Mouse (Mus musculus): ENCODE data around the gene Dmap1. TPM values are rescaled to one million over a fixed set of nuclear protein-coding genes. Genes with fewer than 3 reads are reported as not detected.

Dmap1 gene
- polyA plus RNA-seq, 1 experiment, result 17.9 TPM

DNA sequence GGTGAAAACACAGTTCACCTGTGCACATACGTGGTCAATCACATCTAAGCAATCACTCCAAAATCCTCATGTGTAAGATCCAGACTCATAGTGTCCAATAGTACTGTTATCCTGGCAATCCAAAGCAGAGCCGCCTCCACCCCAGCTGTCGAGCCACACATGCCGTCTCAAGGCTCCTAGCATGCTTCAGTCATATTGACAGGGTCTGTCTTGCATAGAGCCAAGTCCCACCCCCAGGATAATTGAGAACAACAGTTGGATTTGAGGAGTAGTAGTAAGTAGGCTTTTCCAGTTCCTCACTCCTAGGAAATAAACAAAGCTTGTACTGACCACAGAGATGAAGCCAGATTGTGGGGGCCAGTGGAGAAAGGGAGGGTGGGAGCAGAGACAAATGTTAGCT, 24.4 kb downstream of the Dmap1 start:
- TF ChIP-seq POLR2A (IDR thresholded peaks at IDR 0.05; ENCODE audit: borderline replicate concordance, low read depth, low read length) (no peak), CTCF (IDR thresholded peaks at IDR 0.05; ENCODE audit: low read depth, low read length) (no peak)

DNA sequence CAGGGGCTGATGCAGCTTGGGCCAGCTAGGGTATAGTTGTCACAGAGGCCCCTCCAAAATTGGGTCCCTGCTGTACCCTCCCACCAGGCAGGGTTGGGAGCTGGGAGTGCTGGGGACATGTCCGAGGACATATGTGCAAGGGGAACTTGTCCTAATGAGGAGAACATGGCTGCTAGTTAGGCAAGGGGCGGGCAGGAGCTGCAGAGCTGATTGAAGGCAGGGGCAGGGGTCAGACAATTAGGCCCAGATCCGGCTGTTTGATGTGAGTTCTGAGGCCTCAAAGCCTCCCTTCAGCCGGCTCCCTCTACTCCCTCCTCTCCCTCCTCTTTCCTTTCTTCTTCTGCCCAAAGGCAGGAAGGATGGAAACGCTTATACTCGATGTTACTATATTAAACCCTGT, 25.1 kb downstream of the Dmap1 start:
- H3K4me3 ChIP-seq (ENCODE audit: insufficient read depth, low read length), result no peak overlapping the region
- H3K27ac ChIP-seq (ENCODE audit: insufficient read depth, low read depth, low read length), result no peak overlapping the region
- TF ChIP-seq CTCF (IDR thresholded peaks at IDR 0.05; ENCODE audit: low read depth, low read length), result no peak
- 0 out of 2 replicates have a peak, but pooled peaks cover 4% of the 10 kb centered on the region for H3K4me1 ChIP-seq (ENCODE audit: control insufficient read depth, insufficient read depth, low read length)

More for the DNA sequence above, 24.4 kb downstream of the Dmap1 start:
- Histone ChIP-seq H3K4me1 (ENCODE audit: control insufficient read depth, insufficient read depth, low read length) (0 out of 2 replicates have a peak, but pooled peaks cover 4% of the 10 kb centered on the region), H3K27ac (ENCODE audit: insufficient read depth, low read depth, low read length) (no peak overlapping the region), H3K4me3 (ENCODE audit: insufficient read depth, low read length) (no peak overlapping the region)

GRCm38 (mm10) chr4:117655500-117655863, 26.6 kb downstream of the Dmap1 start:
- Histone ChIP-seq H3K4me3 (ENCODE audit: insufficient read depth, low read length) (no peak overlapping the region), H3K4me1 (ENCODE audit: control insufficient read depth, insufficient read depth, low read length) (0 out of 2 replicates have a peak, but pooled peaks cover 4% of the 10 kb centered on the region), H3K27ac (ENCODE audit: insufficient read depth, low read depth, low read length) (no peak overlapping the region)
- no peak for TF ChIP-seq POLR2A (IDR thresholded peaks at IDR 0.05; ENCODE audit: borderline replicate concordance, low read depth, low read length)
- TF ChIP-seq CTCF (IDR thresholded peaks at IDR 0.05; ENCODE audit: low read depth, low read length), result no peak

GRCm38 (mm10) chr4:117654703-117655499, 27.2 kb downstream of the Dmap1 start:
- Histone ChIP-seq H3K27ac (ENCODE audit: insufficient read depth, low read depth, low read length) (no peak overlapping the region), H3K4me1 (ENCODE audit: control insufficient read depth, insufficient read depth, low read length) (0 out of 2 replicates have a peak, but pooled peaks cover 4% of the 10 kb centered on the region), H3K4me3 (ENCODE audit: insufficient read depth, low read length) (no peak overlapping the region)
- TF ChIP-seq CTCF (IDR thresholded peaks at IDR 0.05; ENCODE audit: low read depth, low read length), result no peak
- no peak for TF ChIP-seq POLR2A (IDR thresholded peaks at IDR 0.05; ENCODE audit: borderline replicate concordance, low read depth, low read length)

DNA sequence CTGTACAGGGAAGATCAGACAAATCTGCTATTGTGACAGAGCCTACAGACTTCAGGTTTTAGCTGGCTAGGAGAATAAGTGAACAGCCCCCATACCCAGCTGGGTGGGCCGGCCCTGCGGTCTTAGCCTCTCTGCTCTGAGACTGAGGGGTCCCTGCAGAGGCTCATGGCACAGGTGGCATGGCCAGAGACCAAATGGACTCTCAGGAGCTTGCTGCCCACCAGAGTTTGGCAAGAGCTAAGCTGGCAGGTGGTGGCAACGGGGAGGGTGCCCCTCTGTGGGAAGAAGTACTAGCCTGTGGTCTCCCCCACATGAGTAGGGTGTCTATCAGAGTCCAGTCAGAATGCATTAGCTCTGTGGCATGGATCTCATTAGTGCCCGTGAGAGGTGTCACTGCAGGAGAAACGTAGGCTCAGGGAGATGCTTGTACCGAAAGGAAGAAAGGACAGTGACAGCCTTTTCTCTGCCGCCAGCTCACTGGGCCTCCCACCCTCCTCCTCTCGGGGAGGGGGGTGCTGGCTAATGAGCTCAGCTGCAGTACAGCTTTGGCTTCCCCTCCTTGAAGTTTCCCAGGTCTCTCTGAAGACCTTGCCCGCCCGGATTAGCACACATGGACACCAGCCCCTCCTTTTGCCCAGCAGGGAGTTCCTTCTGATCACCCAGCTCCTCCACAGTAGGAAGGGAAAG, 27.9 kb downstream of the Dmap1 start:
- TF ChIP-seq POLR2A (IDR thresholded peaks at IDR 0.05; ENCODE audit: borderline replicate concordance, low read depth, low read length), result no peak
- TF ChIP-seq CTCF (IDR thresholded peaks at IDR 0.05; ENCODE audit: low read depth, low read length), result no peak
- Histone ChIP-seq H3K27ac (ENCODE audit: insufficient read depth, low read depth, low read length) (no peak overlapping the region), H3K4me3 (ENCODE audit: insufficient read depth, low read length) (no peak overlapping the region), H3K4me1 (ENCODE audit: control insufficient read depth, insufficient read depth, low read length) (0 out of 2 replicates have a peak, but pooled peaks cover 4% of the 10 kb centered on the region)

DNA sequence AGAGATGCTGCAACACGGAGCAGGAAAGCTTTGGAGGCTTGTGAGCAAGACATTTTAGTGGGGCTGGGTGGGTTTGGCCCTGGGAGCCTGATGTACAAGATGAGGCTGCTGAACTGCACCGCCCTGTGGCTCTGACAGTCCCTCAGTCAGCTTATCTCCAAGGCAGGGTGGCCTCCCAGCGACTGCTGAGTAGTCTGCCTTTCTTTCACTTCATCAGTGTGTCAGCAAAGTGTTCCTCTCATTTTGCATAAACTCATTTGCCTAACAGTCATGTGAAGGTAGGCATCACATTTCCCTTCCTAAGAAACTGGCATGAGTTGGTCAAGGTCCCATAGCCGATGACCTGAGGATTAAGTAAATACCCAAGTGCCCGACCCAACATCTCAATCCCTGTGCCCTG, 29.3 kb downstream of the Dmap1 start:
- Histone ChIP-seq H3K4me3 (ENCODE audit: insufficient read depth, low read length) (no peak overlapping the region), H3K27ac (ENCODE audit: insufficient read depth, low read depth, low read length) (no peak overlapping the region), H3K4me1 (ENCODE audit: control insufficient read depth, insufficient read depth, low read length) (0 out of 2 replicates have a peak, but pooled peaks cover 4% of the 10 kb centered on the region)
- TF ChIP-seq CTCF (IDR thresholded peaks at IDR 0.05; ENCODE audit: low read depth, low read length) (no peak), POLR2A (IDR thresholded peaks at IDR 0.05; ENCODE audit: borderline replicate concordance, low read depth, low read length) (no peak)

DNA sequence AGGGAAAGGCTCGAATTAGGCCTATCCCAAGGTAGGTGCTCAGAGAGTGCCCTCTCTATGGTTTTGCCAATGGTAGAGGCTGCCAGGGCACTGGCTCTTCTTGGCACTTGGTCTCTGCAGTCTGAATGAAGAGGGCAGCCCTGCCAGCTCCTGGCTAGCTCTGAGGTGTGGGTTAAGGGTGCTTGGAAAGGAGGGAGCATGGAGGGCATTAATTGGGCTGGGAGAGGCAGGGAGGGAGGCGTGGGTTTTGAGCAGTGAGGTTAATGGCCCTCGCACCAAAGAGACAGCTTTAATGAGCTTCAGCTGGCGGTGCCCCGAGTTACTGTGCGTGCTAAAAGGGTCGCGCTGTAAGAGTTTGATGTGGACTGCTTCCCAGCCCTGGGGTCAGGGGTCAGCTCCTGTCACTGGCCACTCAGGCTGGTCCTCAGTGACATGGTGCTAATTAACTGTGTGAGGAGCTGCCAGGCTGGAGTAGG, 30.4 kb downstream of the Dmap1 start:
- TF ChIP-seq POLR2A (IDR thresholded peaks at IDR 0.05; ENCODE audit: borderline replicate concordance, low read depth, low read length), result no peak
- TF ChIP-seq CTCF (IDR thresholded peaks at IDR 0.05; ENCODE audit: low read depth, low read length), result no peak
- Histone ChIP-seq H3K27ac (ENCODE audit: insufficient read depth, low read depth, low read length) (no peak overlapping the region), H3K4me3 (ENCODE audit: insufficient read depth, low read length) (no peak overlapping the region), H3K4me1 (ENCODE audit: control insufficient read depth, insufficient read depth, low read length) (no peaks in the 10 kb centered on the region)

DNA sequence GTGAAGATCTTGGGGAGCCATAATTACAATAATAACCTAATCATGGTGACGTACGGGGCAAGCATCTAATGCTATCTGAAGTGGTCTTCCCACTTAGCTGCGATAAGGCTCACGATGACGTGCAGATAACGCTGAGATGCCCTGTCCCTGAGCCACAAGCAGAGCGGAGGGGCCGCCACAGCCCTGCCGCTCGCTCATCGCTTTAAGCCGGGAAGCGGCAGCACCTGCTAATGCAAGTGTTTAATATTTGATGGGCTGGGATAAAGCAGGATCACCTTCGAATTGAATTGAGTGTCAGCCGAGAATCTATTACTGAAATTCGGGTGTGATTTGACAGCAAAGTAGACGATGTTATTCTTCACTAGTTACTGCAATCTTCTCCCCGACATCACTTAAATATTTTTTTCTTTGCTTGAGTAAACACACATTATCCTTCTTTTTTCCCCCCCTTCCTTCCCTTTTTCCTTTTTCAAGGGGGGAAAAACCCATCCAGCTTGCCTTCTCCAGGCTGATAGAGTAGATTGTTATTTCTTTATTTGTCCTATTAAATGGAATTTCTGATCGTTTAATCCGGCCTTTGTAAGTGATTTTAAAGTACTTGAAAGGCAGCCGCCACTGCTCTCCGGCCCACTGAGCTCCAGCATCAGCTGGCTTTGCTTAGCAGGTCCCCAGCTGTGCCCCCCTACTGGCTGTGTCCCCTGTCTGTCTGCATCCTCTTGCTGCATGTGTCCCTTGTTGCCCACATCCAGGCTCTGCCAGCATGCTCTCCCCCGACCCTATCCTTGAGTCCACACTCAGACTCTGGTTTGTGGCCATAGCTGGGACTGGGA, 34.9 kb downstream of the Dmap1 start:
- TF ChIP-seq CTCF (IDR thresholded peaks at IDR 0.05; ENCODE audit: low read depth, low read length) (no peak), POLR2A (IDR thresholded peaks at IDR 0.05; ENCODE audit: borderline replicate concordance, low read depth, low read length) (no peak)
- H3K4me3 ChIP-seq (ENCODE audit: insufficient read depth, low read length), result no peak overlapping the region
- H3K4me1 ChIP-seq (ENCODE audit: control insufficient read depth, insufficient read depth, low read length), result no peaks in the 10 kb centered on the region
- no peak overlapping the region for H3K27ac ChIP-seq (ENCODE audit: insufficient read depth, low read depth, low read length)

DNA sequence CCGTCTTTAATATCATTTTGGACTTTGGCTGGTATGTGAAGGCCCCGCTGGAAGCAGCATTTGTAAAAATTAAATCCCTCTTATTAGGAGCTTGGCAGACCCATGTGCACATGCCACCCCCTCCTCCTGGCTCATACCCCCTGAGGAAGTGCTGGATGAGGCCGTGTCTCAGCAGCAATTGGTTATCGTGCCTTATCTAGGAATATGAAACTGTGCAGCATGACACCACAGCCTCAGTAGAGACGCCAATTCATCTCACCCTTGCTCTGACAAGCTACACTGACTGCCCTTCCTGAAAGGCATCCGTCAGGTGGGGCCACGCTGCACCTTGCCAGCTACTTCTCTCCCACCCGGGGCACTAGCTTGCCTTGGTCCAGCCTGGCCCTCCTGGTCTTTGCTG, 35.6 kb downstream of the Dmap1 start:
- Histone ChIP-seq H3K4me3 (ENCODE audit: insufficient read depth, low read length) (no peak overlapping the region), H3K27ac (ENCODE audit: insufficient read depth, low read depth, low read length) (no peak overlapping the region), H3K4me1 (ENCODE audit: control insufficient read depth, insufficient read depth, low read length) (no peaks in the 10 kb centered on the region)
- TF ChIP-seq POLR2A (IDR thresholded peaks at IDR 0.05; ENCODE audit: borderline replicate concordance, low read depth, low read length) (no peak), CTCF (IDR thresholded peaks at IDR 0.05; ENCODE audit: low read depth, low read length) (no peak)
